Mouse (Mus musculus): ENCODE measurements around the gene Ccdc83.

DNA sequence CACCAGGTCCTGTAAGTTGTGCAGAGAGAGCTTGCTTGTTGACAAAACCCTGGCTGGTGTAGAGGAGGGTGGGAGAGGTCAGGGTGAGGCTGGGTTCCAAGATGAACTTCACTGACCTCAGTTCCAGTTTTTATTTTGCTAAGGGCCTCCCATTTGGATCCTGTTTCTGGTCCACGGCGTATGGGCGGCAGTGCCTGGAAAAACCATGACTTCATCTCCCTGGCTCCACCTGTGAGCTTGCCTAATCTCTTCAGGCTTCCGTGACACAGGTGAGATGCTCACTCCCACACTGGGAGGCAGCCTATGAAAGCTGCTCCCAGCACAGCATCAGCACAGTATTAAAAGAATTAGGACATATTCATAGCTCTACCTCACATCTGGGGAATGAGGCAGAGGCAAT is 12.2 kb upstream of the Ccdc83 start:
- TF ChIP-seq POLR2A (IDR thresholded peaks at IDR 0.05; ENCODE audit: low read depth, low read length): no peak
- TF ChIP-seq CTCF (IDR thresholded peaks at IDR 0.05; ENCODE audit: extremely low read depth, insufficient read depth, insufficient read length, insufficient replicate concordance): no peak

Data from spleen, adult 2 months (tissue).